Mouse (Mus musculus): ENCODE measurements around the gene Myo7a. TPM values are rescaled to one million over a fixed set of nuclear protein-coding genes. Genes with fewer than 3 reads are reported as not detected.

Myo7a gene
- total and polyA plus RNA-seq, 3 experiments: 11.3 to 28.0 (median 12.9) TPM

DNA sequence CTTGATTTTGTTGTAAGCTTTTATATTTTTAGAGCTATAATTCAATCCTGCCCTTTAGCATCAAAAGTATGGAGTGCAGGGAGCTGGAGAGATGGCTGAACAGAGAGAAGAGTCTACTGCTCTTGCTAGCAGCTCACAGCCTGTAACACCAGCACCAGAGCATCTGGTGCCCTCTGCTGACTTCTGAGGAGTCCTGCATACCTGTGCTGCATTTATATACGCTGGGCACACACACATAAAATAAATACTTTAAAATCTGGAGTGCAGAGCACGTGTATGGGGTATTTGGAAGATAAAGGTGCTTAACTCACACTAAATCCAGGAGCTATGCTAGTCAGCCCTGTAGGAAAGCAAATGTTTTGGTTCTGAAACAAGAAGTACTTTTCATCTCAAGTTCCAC lies 33.0 kb downstream of the Myo7a start:
- in situ Hi-C loops (cut with MboI; ENCODE audit: low pct_ligation_motif_present, low pct_unique_long_range_greater_than_20kb, low sequenced_read_pairs) (no loop called here), dilution Hi-C loops (cut with MboI; ENCODE audit: extremely low pct_ligation_motif_present, extremely low pct_unique_long_range_greater_than_20kb, low sequenced_read_pairs) (no loop called here)
- Histone ChIP-seq H3K9ac (ENCODE audit: insufficient read depth, low read depth) (no peak overlapping the region), H3K36me3 (replicated peaks in 1 of 2; ENCODE audit: control insufficient read depth in 1 of 2, insufficient read depth in 1 of 2, low read length in 1 of 2) (peaks cover 0 to 40% of the 10 kb centered on the region in 2 experiments), H3K4me1 (ENCODE audit: control insufficient read depth in 1 of 2, insufficient read depth in 2 of 2) (peaks cover 15 to 50% of the 10 kb centered on the region in 2 experiments), H3K4me2 (ENCODE audit: insufficient read depth, low read depth, poor library complexity, severe bottlenecking) (no peak overlapping the region), H3K79me2 (replicated peaks; ENCODE audit: control insufficient read depth, extremely low read depth, insufficient read depth, poor library complexity, severe bottlenecking) (no peaks in the 10 kb centered on the region), H3K27ac (ENCODE audit: insufficient read depth, low read depth) (no peak overlapping the region), H3K27me3 (replicated peaks) (no peaks in the 10 kb centered on the region), H3K4me3 (replicated peaks in 1 of 3; ENCODE audit: low read depth in 2 of 3, low read length in 2 of 3, poor library complexity in 1 of 3) (no peak overlapping the region), H3K9me3 (replicated peaks; ENCODE audit: low read length) (no peaks in the 10 kb centered on the region)
- DNase-seq (ENCODE audit: extremely low read depth): no peak
- TF ChIP-seq TBP (conservative IDR thresholded peaks at IDR 0.05; ENCODE audit: low read depth, low read length) (no peak), IRF4 (IDR thresholded peaks at IDR 0.05; ENCODE audit: low read depth, low read length) (no peak), EP300 (IDR thresholded peaks at IDR 0.05; ENCODE audit: low read length) (no peak), SIN3A (IDR thresholded peaks at IDR 0.05; ENCODE audit: low read length) (no peak), RAD21 (IDR thresholded peaks at IDR 0.05; ENCODE audit: low read depth, low read length) (peak; percentile 63), SMC3 (IDR thresholded peaks at IDR 0.05; ENCODE audit: low read depth, low read length) (peak; percentile 56), ELF1 (IDR thresholded peaks at IDR 0.05; ENCODE audit: low read depth, low read length) (no peak), MYC (IDR thresholded peaks at IDR 0.05; ENCODE audit: low read depth, low read length) (no peak), GABPA (IDR thresholded peaks at IDR 0.05; ENCODE audit: insufficient replicate concordance, low read depth, low read length) (no peak), CTCF (conservative IDR thresholded peaks at IDR 0.05 in 1 of 2, IDR thresholded peaks at IDR 0.05 in 1 of 2; ENCODE audit: low read depth in 2 of 2, low read length in 2 of 2) (peak in 1 of 2 experiments; percentile 74; a peak in 2 of 4 replicates), TCF12 (IDR thresholded peaks at IDR 0.05; ENCODE audit: low read depth, low read length) (no peak), ZKSCAN1 (IDR thresholded peaks at IDR 0.05; ENCODE audit: borderline replicate concordance, low read depth, low read length) (no peak), JUND (conservative IDR thresholded peaks at IDR 0.05; ENCODE audit: low read depth, low read length) (no peak), E2F4 (IDR thresholded peaks at IDR 0.05; ENCODE audit: insufficient replicate concordance, low read depth, low read length) (no peak), UBTF (IDR thresholded peaks at IDR 0.05; ENCODE audit: low read depth, low read length) (no peak)

DNA sequence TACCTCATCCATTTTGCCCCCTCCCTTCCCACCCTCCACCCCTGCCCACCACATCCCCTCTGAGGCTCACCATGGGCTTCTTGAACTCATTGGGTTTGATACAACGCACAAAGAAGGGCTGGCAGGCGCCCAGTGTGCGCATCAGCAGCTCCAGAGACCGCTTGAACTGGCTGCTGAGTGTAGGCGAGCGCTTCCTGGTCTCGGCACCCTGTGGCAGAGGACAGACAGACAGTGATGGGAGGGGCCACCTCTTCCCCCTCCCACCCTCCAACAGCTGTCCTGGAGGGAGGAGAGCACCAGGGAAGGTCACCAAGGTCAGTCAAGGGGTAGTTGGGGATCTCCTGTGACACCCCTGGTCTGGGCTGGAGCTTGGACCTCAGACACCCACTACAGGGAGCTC lies 34.0 kb downstream of the Myo7a start:
- Histone ChIP-seq H3K9ac (ENCODE audit: insufficient read depth, low read depth) (no peak overlapping the region), H3K79me2 (replicated peaks; ENCODE audit: control insufficient read depth, extremely low read depth, insufficient read depth, poor library complexity, severe bottlenecking) (no peaks in the 10 kb centered on the region), H3K27ac (ENCODE audit: insufficient read depth, low read depth) (no peak overlapping the region), H3K4me1 (ENCODE audit: control insufficient read depth in 1 of 2, insufficient read depth in 2 of 2) (peaks cover 15 to 47% of the 10 kb centered on the region in 2 experiments), H3K9me3 (replicated peaks; ENCODE audit: low read length) (no peaks in the 10 kb centered on the region), H3K4me2 (ENCODE audit: insufficient read depth, low read depth, poor library complexity, severe bottlenecking) (no peak overlapping the region), H3K4me3 (replicated peaks in 1 of 3; ENCODE audit: low read depth in 2 of 3, low read length in 2 of 3, poor library complexity in 1 of 3) (peak overlapping the region in 2 of 3 experiments; percentile 45 to 54), H3K36me3 (replicated peaks in 1 of 2; ENCODE audit: control insufficient read depth in 1 of 2, insufficient read depth in 1 of 2, low read length in 1 of 2) (peaks cover 2 to 45% of the 10 kb centered on the region in 2 experiments), H3K27me3 (replicated peaks) (no peaks in the 10 kb centered on the region)
- no peak for DNase-seq (ENCODE audit: extremely low read depth)
- dilution Hi-C loops (cut with MboI; ENCODE audit: extremely low pct_ligation_motif_present, extremely low pct_unique_long_range_greater_than_20kb, low sequenced_read_pairs): no loop called here
- in situ Hi-C loops (cut with MboI; ENCODE audit: low pct_ligation_motif_present, low pct_unique_long_range_greater_than_20kb, low sequenced_read_pairs): no loop called here
- no peak for TF ChIP-seq POLR2A (IDR thresholded peaks at IDR 0.05; ENCODE audit: low read depth, low read length)
- 0 out of 2 replicates have a peak, but pooled peaks have one; percentile 29 for TF ChIP-seq ELF1 (IDR thresholded peaks at IDR 0.05; ENCODE audit: low read depth, low read length)
- no peak for TF ChIP-seq TCF12 (IDR thresholded peaks at IDR 0.05; ENCODE audit: low read depth, low read length)
- TF ChIP-seq E2F4 (IDR thresholded peaks at IDR 0.05; ENCODE audit: insufficient replicate concordance, low read depth, low read length): no peak
- TF ChIP-seq SIN3A (IDR thresholded peaks at IDR 0.05; ENCODE audit: low read length): no peak
- no peak for TF ChIP-seq NELFE (IDR thresholded peaks at IDR 0.05; ENCODE audit: low read depth, low read length)

Measured in CH12.LX (cell line).